Mouse (Mus musculus) limb, embryonic 12.5 days (tissue): ENCODE data around the gene Dnah5. TPM values are rescaled to one million over a fixed set of nuclear protein-coding genes. Genes with fewer than 3 reads are reported as not detected.
A peak's percentile ranks its signal among the peaks of the same experiment; 100 is the strongest.

ENCODE experiments used
- ATAC-seq: fragments of 200-750 bp; cut with Nextera tagmentation; 2 replicates; pipeline ENCODE4 v1.8.0; 2017; ENCODE audit warnings: low read depth, moderate TSS enrichment; ENCODE audit not compliant: insufficient number of reproducible peaks, insufficient read depth, low FRiP score, low TSS enrichment
- H3K27ac ChIP-seq: fragments of 300-500 bp; sonication (generic); 2 replicates; pipeline ENCODE4 v1.5.1; 2016; ENCODE audit warnings: mild to moderate bottlenecking, moderate library complexity
- H3K27me3 ChIP-seq: fragments of 300-500 bp; sonication (generic); 2 replicates; pipeline ENCODE4 v1.6.1; 2016; ENCODE audit warnings: mild to moderate bottlenecking, moderate library complexity
- H3K36me3 ChIP-seq: fragments of 300-500 bp; sonication (generic); 2 replicates; pipeline ENCODE4 v1.6.1; 2016; ENCODE audit warnings: mild to moderate bottlenecking, moderate library complexity
- H3K4me1 ChIP-seq: fragments of 300-500 bp; sonication (generic); replicated peaks from 2 replicates; pipeline ENCODE4 v1.6.1; 2016
- H3K4me2 ChIP-seq: fragments of 300-500 bp; sonication (generic); 2 replicates; pipeline ENCODE4 v1.6.1; 2016; ENCODE audit warnings: mild to moderate bottlenecking, moderate library complexity
- H3K4me3 ChIP-seq: fragments of 300-500 bp; sonication (generic); replicated peaks from 2 replicates; pipeline ENCODE4 v1.5.1; 2016; ENCODE audit warnings: mild to moderate bottlenecking
- H3K9ac ChIP-seq: fragments of 300-500 bp; sonication (generic); replicated peaks from 2 replicates; pipeline ENCODE4 v1.6.1; 2016; ENCODE audit warnings: mild to moderate bottlenecking, moderate library complexity
- H3K9me3 ChIP-seq: fragments of 300-500 bp; sonication (generic); 2 replicates; pipeline ENCODE4 v1.6.1; 2016; ENCODE audit warnings: mild to moderate bottlenecking, moderate library complexity
- WGBS: fragments of 180-500 bp; shearing (Covaris S2); methylation state at CpG from one replicate; pipeline ENCODE4 v1.1.7; 2016; 5-methylcytosine and 5-hydroxymethylcytosine counted together
- polyA plus RNA-seq: library from polyadenylated mRNA; unstranded; fragments of >200 nt; fragmentation: Nextera tagmentation; extraction: Ambion mirVana; gene quantifications from 2 replicates; pipeline ENCODE4 v1.2.1, GENCODE M21; 2016

The Dnah5 gene
- not detected in 2 replicates for polyA plus RNA-seq

DNA sequence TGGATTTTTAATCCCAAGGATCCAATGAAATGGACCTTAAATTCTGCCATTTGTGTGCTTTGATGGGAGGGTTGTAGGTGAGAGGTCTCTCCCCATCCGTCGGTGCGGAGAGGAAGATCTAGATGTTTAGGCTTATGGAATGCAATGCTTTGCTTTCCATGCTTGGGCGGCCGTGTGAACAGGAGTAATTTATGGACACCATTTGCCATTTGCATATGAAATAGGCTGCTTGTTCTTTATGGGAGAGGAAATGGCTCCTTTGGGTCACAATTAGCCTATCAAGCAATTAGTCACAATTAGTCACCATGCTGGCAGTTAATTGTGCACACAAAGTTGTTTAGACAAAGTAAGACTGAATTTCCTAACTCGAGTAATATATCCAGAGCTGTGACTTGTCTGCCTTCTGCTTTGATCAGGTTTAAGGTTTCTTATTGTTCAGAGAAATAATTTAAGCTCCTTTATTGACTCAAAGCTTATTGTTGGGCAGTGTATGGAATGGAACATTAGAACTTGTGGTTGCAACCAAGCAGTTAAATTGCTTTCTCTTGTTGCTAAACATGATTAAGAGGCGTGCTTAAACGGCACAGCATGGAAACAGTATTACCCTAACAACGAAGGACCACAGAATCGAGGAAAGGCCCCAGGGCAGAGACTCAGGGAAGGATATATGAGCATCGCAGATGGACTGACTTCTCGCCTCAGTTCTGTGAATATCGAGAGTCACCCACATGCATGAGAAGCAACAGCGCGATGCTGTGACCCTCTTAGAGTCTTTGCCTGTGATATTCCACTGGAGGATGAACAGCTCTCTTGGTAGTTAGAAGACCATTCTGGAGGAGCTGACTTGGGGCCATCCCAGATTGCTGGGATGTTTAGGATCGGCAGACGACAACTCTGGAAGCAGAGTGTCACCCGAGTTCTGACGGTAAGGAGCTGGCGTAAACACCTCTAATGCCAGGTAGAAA, at the start of gene Dnah5:
TSS of gene Dnah5 (plus strand) at position 642 of the 965 bp plus-strand sequence.
- Histone ChIP-seq H3K4me2 (no peak within 1 kb of the TSS), H3K27ac (no peak within 1 kb of the TSS), H3K9me3 (no peaks in the 10 kb centered on the region), H3K9ac (0 out of 2 replicates have a peak within 1 kb of the TSS, but pooled peaks have one; percentile 8), H3K4me3 (no peak within 1 kb of the TSS), H3K27me3 (no peaks in the 10 kb centered on the region), H3K36me3 (no peaks in the 10 kb centered on the region), H3K4me1 (no peaks in the 10 kb centered on the region)
- no peak for ATAC-seq
- 54% methylated on average over 20 of the region's 20 CpGs for WGBS

DNA sequence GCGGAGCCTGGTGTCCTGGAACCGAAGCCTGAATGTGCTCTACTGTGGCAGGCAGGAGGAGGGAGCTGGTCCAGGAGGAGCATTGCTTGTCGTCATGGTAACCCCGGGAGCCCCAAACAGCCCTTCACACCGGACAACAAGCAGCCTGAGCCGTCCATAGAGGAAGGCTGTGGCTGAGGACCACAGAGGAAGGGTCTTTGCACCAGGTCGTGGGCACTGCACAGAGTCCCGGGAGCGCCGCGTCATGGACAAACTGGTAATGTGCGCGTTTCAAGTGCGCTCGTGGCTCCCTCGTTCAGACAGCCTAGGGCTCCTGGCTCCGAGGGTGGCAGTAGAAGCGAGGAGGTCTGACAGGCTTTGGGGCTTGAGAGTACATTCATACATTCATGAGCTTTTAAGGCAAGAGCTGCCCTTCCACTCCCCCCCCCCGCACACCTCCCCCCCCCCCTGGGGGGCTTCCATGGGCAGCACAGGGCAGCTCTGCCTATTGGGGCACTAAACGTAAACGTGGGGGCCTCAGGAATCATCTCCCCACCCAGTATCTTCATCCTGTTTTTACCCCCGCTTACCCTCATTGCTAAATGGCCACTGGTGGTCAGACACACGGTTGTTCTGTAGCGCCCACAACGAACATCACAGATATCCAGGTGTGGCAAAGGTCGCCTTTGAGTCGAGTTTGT, 48.6 kb upstream of the Dnah5 start:
- 8% methylated on average over 26 of the region's 27 CpGs for WGBS
- Histone ChIP-seq H3K4me2 (peak overlapping the region; percentile 74), H3K4me1 (peaks cover 10% of the 10 kb centered on the region), H3K27ac (no peak overlapping the region), H3K4me3 (peak overlapping the region; percentile 36), H3K36me3 (no peaks in the 10 kb centered on the region), H3K9ac (no peak overlapping the region; the same call in 1 of the 2 replicates), H3K9me3 (no peaks in the 10 kb centered on the region), H3K27me3 (peaks cover 15% of the 10 kb centered on the region; the same call in 1 of the 2 replicates)
- ATAC-seq = peak; percentile 66; the same call in 1 of the 2 replicates

DNA sequence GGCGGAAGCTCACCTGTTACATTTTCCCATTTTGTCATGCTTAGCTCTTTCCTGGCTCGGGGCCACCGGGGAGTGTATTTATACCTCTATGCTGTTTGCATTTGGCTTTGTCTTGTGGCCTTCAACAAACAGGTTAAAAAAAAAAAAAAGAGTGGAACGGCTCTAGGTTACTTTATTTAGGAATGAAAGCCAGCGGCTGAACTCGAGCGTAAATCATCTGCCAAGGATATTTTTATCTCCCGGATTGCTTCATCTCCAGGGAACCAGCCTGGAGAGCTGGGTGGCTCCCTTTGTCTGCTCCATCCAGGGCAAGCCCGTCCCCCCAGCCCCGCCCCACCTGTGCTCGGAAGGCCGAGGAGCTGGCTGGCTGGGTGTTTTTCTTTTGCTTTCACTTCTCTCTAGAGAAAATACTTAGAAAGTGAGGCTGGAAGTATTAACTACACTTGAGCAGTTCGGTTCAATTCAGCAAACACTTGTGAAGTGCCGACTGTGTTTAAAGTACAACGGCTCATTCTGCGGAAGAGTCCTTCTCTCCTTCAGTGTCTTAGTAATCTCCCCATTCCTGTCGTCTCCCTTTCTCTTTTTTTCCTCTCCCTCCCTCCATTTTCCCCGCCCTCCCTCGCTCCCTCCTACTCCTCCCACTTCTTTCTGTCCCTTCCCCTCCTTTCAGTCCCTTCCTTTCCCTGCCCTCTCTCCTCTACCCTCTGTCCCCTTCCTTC, 44.6 kb upstream of the Dnah5 start:
- ATAC-seq = peak; percentile 78
- Histone ChIP-seq H3K9ac (peak overlapping the region; percentile 57), H3K36me3 (no peaks in the 10 kb centered on the region), H3K4me3 (peak overlapping the region; percentile 47), H3K4me2 (peak overlapping the region; percentile 63), H3K4me1 (peaks cover 10% of the 10 kb centered on the region), H3K9me3 (no peaks in the 10 kb centered on the region), H3K27ac (peak overlapping the region; percentile 45; the same call in 1 of the 2 replicates), H3K27me3 (peaks cover 15% of the 10 kb centered on the region; the same call in 1 of the 2 replicates)
- 3% methylated on average over 19 of the region's 19 CpGs for WGBS

DNA sequence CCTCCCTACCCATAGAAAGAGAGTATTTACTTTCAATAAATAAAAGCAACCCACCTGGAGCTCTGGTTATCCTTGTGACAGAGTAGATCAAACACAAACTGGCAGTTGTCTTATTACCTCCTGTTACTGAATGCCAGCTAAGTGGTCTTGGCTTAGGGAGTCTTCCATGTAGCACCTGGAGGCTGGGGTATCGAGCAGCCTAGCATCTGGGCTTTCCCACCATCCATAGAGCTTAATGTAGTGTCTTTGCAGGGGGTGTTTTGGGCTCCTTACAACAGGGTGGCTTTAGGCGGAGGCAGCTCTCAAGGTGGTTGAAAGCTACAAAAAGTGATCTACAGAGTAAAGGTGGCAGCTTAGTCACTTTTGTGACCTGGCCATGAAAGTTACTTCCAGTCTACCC, 41.3 kb upstream of the Dnah5 start:
- ATAC-seq = no peak
- Histone ChIP-seq H3K27me3 (no peaks in the 10 kb centered on the region), H3K36me3 (no peaks in the 10 kb centered on the region), H3K4me1 (peaks cover 3% of the 10 kb centered on the region; the same call in 1 of the 2 replicates), H3K9ac (no peak overlapping the region), H3K27ac (no peak overlapping the region), H3K4me3 (no peak overlapping the region), H3K4me2 (no peak overlapping the region), H3K9me3 (no peaks in the 10 kb centered on the region)
- WGBS = 92% methylated on average over 2 of the region's 2 CpGs

DNA sequence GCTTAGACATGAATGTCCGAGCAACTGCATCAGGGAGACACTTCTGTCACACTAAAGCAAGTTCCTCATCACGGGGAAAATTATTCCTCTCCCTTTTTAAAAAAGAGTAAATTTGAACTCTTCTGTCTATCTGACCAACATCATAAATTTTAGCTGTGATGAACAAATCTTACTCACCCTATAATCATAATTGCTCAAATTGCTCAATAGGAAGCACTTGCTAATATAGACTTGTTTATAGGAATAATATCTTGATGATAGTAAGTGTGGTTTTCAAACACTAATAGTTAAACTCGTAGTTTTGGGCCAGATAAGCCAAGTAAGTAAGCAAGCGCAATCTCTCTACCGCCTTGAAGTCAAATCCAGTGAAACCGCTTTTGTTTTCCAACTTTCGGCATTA, 38.3 kb upstream of the Dnah5 start:
- no peak for ATAC-seq
- H3K4me3 ChIP-seq = no peak overlapping the region
- H3K9me3 ChIP-seq = no peaks in the 10 kb centered on the region
- H3K27me3 ChIP-seq = no peaks in the 10 kb centered on the region
- H3K4me1 ChIP-seq = no peaks in the 10 kb centered on the region
- WGBS = 88% methylated on average over 7 of the region's 7 CpGs
- no peak overlapping the region for H3K9ac ChIP-seq
- no peak overlapping the region for H3K4me2 ChIP-seq
- no peaks in the 10 kb centered on the region for H3K36me3 ChIP-seq
- H3K27ac ChIP-seq = no peak overlapping the region

DNA sequence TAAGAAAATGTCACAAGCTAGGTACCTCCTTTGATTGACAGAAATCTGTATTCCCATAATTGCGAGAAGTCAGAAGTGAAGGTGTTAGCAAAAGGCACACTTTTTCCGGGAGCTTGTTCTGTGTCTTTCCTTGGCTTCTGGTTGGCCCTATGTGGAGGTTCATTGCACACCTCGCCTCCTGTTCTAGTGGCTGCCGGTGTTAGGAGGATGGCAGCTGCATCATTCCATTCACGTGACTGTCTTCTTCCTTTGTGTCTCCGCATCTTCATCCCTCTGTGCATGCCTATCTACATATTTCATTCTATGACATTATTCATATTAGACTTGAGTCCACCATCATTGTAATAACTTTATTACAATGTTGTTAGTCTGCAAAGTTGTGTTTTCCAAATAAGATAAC, 37.5 kb upstream of the Dnah5 start:
- Histone ChIP-seq H3K9ac (no peak overlapping the region), H3K4me2 (no peak overlapping the region), H3K4me3 (no peak overlapping the region), H3K9me3 (no peaks in the 10 kb centered on the region), H3K27me3 (no peaks in the 10 kb centered on the region), H3K4me1 (no peaks in the 10 kb centered on the region), H3K36me3 (no peaks in the 10 kb centered on the region), H3K27ac (no peak overlapping the region)
- ATAC-seq = no peak
- WGBS = 86% methylated on average over 6 of the region's 6 CpGs

DNA sequence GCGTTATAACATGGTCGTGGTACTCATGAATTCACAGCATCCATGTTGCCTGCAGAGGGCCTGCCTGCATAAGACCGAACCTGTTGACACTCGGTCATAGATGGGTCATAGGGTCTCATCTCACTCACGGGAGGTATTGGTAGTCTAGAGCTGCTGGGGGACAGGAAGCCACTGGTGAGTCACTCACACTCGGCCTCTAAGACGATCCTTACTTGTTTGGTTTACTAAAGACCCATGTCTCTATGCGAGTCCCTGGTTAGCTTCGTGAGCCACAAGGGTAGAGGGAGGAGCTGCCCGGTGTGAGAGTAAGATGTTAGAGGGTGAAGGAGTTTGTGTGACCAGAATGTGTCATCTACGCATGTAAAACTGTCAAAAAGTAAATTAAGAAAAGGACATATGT, 24.6 kb upstream of the Dnah5 start:
- H3K36me3 ChIP-seq = no peaks in the 10 kb centered on the region
- no peak overlapping the region for H3K9ac ChIP-seq
- H3K9me3 ChIP-seq = no peaks in the 10 kb centered on the region
- ATAC-seq = no peak
- H3K27me3 ChIP-seq = 0 out of 2 replicates have a peak, but pooled peaks cover 4% of the 10 kb centered on the region
- H3K27ac ChIP-seq = no peak overlapping the region
- no peak overlapping the region for H3K4me2 ChIP-seq
- 0 out of 2 replicates have a peak, but pooled peaks cover 3% of the 10 kb centered on the region for H3K4me1 ChIP-seq
- H3K4me3 ChIP-seq = no peak overlapping the region
- 92% methylated on average over 11 of the region's 11 CpGs for WGBS

DNA sequence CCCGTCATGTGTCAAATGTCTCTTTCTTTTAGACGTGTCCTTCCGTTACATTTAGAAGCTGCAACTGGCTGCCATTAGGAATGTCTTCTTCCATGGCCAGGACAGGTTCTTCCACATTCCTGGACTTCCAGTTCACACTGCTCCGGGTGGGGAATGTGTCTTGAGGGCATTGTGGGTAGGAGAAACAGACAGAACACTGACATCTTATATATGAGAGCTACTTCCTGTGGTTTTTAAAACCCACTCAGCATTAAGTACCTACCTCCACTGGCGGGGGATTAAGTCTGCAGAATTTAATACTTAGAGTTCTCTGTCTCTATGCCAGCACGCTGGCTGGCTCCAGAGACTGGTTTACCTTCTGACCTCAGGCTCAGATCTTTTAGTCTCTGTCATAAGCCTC, 24.0 kb upstream of the Dnah5 start:
- WGBS = 76% methylated on average over 6 of the region's 6 CpGs
- H3K4me3 ChIP-seq = no peak overlapping the region
- 0 out of 2 replicates have a peak, but pooled peaks cover 3% of the 10 kb centered on the region for H3K4me1 ChIP-seq
- no peaks in the 10 kb centered on the region for H3K9me3 ChIP-seq
- no peak overlapping the region for H3K9ac ChIP-seq
- ATAC-seq = no peak
- H3K27ac ChIP-seq = no peak overlapping the region
- H3K36me3 ChIP-seq = no peaks in the 10 kb centered on the region
- H3K4me2 ChIP-seq = no peak overlapping the region
- 0 out of 2 replicates have a peak, but pooled peaks cover 4% of the 10 kb centered on the region for H3K27me3 ChIP-seq

DNA sequence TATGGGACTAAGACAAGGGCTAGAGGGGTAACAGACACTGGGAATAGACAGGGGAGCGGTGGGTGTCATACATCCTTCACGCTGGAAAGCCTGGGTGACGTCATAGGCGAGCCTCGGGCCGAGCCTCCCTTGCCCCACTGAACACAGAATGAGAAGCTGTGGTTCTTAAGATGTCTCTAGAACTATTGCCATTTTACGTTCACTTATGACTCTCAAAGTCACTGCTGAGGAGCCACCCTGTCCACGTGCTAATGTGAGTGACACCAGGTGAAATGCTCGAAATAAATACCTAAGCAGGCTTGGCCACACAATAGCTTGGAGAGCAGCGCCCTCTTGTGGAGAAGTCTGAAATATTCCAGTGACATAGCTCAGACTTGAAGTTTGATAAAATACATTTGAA, 21.7 kb upstream of the Dnah5 start:
- Histone ChIP-seq H3K4me1 (0 out of 2 replicates have a peak, but pooled peaks cover 3% of the 10 kb centered on the region), H3K36me3 (no peaks in the 10 kb centered on the region), H3K27me3 (0 out of 2 replicates have a peak, but pooled peaks cover 4% of the 10 kb centered on the region), H3K4me2 (peak overlapping the region; percentile 59), H3K27ac (no peak overlapping the region), H3K9me3 (no peaks in the 10 kb centered on the region), H3K4me3 (peak overlapping the region; percentile 31), H3K9ac (no peak overlapping the region)
- 22% methylated on average over 10 of the region's 10 CpGs for WGBS
- peak; percentile 71 for ATAC-seq

DNA sequence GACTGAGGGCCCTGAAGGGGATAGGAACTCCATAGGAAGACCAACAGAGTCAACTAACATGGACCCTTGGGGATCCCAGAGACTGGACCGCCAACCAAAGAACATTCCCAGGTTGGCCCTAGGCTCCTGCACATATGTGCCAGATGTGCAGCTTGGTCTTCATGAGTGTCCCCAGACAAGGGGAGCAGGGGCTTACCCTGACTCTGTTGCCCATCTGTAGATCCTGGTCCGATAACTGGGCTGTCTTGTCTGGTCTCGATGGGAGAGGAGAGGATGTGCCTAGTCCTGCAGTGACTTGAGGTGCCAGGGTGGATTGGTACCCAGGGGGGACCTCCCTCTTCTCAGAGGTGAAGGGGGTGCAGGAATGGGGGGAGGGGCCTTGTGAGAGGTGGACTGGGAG, 21.0 kb upstream of the Dnah5 start:
- Histone ChIP-seq H3K9ac (no peak overlapping the region), H3K27ac (no peak overlapping the region), H3K36me3 (no peaks in the 10 kb centered on the region), H3K9me3 (no peaks in the 10 kb centered on the region), H3K4me3 (no peak overlapping the region), H3K4me1 (0 out of 2 replicates have a peak, but pooled peaks cover 3% of the 10 kb centered on the region), H3K4me2 (no peak overlapping the region), H3K27me3 (0 out of 2 replicates have a peak, but pooled peaks cover 4% of the 10 kb centered on the region)
- ATAC-seq = no peak
- WGBS = 61% methylated on average over 3 of the region's 3 CpGs
